Mouse (Mus musculus) urinary bladder, postnatal 4 days (tissue): ENCODE results near the gene Ubtd1.
A peak's percentile ranks its signal among the peaks of the same experiment; 100 is the strongest.

Source experiments
- DNase-seq, 2 experiments: peaks; one replicate each; pipeline ENCODE4 v3.0.0; 2021 to 2022; ENCODE audit warnings: low spot score in 2 of 2

The Ubtd1 gene

DNA sequence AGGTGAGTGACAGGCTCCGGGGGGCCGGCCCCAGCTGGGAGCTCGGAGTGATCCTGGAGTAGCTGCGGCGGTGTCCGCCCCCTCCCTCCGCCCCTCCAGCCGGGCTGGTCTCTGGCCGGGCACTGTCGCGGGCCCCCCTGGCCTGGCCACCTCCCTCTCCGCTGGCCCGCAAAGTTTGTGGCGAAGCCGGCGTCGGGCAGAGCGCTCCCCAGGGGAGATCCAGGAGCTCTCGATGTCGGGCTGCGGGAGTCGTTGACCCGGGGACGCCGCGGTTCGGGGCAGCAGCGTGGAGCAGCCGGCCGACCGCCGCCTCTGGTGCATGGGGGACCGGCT is at the start of gene Ubtd1:
Gene Ubtd1, plus strand, starts transcription at position 169 of the 333 bp plus-strand sequence.
- DNase-seq = no peak

DNA sequence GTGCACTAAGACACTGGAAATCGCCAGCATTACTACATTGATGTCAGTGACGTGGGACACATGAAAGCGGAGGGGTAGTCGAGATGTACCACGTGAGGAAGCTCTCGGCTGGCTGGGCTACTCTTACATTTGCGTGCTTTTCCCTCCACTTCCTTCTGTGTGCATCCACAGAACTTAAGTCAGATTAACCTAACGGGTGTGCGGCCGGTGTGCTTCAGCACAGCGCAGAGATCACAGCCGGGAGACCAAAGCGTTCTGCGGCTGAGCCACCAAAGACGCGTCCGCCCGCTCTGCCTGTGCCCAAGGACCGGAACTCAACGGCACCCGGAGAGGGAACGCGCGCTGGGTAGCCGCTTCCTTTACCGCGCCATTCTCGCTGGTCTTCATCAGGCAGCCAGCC is 48.9 kb upstream of the Ubtd1 start:
- no peak for DNase-seq

DNA sequence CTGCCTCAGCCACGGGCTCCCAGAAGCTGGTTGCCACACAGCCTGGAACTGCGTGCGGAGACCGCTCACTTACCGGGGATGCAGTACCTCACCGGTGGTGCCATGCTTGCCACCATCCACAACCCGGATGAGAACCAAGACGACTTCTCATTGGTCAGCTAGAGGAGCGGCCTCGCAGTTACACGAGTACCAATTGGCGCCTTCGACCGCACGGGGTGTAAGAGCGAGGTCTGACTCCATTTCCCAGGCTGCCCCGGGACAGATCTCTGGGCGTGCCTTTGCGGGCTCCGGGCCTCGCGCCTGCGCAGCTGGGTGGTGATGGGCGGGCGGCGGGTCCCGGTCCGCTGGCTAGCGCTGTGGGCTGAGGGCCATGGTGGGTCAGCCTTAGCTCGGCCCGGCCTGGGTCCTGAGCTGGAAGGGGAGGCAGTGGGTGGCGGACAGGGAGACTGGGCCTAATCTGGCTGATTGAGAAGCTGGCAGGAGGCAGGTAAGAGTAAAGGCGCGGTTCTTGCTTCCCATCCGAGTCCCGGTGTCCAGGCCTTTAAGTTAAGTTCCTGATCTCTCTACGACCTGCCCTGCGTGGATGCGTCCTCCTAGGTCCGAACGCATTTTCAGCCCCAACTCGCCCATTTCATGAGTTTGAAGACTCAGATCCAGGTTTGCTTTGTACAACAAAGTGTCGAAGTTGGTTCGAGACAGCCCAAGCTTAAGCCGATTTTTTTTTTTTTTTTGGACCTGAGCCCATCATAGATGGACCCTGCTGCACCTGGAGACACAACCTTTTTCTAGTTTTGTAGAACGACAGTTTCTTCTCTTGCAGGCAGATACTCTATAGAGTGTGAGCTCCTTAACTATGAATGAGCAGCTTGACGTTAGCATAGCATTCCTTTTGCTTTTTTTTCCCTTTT is 48.1 kb upstream of the Ubtd1 start, which contains the start of the genes Exosc1 and Zdhhc16:
Gene Exosc1, minus strand, starts transcription at position 245 of the 908 bp plus-strand sequence.
Gene Zdhhc16, plus strand, starts transcription at position 302 of the 908 bp plus-strand sequence.
- DNase-seq = peak; percentile 97

DNA sequence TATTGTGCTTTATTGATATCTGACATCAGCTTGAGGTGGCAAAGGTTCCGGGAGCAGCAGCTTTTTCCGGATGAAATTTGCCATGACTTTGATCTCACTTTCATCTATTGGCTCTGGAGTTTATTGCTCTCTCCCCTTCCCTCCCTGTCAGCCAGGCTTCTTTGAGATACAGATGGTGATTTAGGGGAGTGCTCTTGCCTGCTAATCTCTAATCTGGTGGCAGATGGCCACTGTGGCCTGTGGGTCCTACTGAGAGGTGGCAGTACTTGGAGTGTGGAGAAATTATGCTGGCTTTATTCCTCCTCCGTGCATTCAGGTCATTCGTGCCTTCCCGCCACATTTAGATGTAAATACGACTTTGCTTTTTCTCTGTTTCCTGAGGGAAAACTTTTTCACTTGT is 47.4 kb upstream of the Ubtd1 start:
- DNase-seq = no peak

DNA sequence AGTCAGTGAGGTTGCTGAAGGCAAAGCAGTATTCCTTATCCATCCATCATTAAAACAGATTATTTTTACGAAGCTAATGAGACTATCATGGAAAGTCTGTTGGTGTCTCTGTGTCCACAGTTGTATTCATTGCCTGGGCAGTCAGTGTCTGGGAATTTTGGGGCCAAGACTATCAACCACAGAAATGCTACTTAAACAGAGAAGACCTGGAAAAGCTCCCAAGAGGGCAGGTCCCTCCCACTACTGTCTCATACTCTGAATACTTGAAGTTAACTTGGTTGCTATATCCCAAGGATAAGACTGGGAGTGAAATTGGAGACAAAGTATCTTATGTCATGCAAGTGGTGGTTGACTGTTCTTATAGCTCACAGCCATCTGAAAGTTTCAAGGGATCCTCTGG is 45.6 kb upstream of the Ubtd1 start:
- DNase-seq = no peak

DNA sequence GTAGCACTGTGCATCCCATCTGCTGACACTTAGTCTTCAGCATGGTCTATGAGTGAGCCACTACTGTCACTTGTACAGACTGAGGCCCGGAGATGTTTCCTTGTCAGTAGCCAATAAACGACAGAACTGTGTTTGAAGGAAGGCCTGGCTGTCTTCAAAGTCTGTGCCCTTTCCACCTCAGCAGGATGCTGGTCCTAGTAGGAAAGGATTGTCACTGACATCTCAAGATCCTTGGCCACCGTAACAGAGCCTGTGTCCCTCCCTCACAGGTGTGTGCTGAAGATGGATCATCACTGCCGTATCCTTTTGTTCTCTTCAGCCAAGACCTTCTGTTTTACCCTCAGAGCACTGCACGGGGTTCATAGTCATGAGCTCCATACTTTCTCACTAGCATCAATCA is 43.0 kb upstream of the Ubtd1 start:
- DNase-seq = no peak

DNA sequence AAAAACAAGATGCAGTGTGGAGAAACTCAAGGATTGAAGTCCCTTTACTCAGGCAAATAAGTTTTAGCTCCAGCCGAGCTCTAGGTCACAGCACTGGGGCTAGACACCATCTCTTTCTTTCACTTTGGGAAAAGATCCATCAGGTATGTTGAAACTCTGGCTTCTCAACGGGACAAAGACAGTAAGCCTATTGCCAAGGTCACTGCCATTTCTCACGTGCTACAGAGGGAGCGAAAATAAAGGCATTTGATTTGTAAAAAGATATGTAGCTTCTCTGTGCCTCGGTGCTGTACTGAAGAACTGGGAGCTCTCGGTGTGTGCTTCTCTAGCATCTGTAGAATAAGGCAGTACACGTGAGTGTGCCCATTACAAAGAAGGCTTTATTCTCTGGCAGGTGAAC is 37.7 kb upstream of the Ubtd1 start:
- no peak for DNase-seq

DNA sequence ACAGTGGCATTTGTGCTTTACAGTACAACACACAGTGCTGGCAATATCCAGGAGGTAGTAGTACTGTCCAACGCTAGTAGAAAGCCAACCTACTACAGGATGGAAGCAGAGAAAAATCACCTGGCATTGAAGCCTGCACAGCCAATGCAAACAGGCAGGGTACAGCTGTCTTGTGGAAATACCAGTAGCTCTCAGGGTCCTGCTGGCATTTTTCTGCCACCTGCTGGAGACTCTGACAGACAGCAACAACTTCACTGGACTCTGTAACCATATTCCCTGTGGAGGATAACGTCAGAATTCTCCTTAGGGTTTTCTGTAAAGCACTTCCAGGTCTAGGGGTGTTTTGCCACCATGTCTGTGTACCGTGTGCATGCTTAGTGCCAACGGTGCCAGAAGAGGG is 29.3 kb upstream of the Ubtd1 start:
- DNase-seq = no peak

DNA sequence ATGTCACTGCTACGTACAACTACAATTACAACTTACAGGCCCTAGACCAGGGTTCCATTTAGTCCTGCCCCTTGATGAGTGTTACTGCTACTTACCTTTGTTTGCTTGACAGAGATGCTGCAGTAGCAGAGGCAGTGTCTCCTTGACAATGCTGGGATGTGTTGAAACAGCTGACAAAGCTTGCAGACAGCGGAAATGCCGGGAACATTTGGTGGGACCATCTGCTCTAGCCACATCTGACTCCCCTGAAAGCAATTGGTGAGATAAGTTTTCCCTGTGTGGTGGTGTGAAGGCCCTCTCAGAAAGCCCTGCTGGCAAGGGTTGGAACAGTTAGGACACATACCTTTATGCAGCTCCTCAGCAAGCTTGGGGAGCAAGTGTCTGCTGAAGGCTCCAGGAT is 28.0 kb upstream of the Ubtd1 start:
- DNase-seq = no peak

DNA sequence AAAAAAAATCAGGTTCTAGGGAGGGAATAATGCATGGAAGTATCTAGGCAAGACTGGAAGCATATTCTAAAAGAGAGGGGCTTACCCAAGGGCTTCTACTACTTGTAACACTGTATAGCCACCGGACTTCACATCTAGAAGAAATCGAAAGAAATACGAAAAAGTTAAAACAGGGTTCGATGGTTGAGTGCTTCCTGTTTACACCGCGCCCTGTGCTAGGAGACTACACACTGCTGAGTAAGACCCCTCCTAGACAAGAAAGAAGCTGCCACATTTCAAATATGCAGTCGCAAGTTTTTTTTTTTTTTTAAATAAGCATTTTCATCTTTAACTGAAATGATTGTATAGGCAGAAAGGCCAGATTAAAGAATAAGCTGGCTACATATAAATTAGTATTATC is 11.9 kb upstream of the Ubtd1 start:
- DNase-seq = no peak

DNA sequence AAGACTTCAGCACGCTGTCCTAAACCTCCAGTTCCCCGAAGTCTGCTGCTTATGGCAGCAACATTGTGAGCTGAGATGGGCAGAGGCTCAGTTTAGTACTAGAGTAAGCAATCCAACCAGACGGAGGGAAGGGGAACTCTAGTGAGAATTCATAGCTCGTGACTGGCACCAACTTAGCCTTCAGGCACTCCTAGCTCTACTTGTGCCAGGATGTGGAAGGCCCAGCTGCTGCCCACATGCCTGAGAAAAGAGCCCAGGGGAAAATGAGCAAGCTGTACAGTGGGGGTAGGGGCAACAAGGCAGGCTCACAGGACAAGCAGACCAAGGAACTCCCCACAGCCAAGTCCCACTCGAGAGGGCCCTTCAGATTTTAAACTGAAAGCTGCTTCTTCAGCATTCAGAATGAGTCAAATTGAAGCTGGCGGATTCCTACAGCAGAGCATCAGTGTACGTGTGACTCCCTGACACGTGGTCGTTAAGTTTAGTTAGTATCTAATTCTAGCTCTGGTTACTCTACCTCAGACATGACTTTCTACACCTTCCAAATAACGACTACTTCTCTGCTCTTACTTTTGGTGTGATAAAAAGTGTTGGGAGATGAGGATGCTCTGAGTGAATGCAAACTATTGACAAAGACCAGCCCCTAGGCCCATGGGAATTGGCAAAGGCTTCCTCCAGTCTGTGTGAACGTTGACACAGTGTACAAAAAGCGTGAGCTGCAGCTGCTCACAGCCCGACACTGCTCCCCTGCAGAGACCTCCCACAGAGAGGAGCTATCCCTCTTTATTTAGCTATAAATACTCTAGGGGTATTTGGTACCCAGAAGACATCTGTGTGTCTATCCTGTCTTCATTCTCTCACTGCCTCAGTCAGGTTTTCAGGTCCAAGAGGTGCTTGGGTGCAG is 7.4 kb upstream of the Ubtd1 start:
- DNase-seq = no peak

DNA sequence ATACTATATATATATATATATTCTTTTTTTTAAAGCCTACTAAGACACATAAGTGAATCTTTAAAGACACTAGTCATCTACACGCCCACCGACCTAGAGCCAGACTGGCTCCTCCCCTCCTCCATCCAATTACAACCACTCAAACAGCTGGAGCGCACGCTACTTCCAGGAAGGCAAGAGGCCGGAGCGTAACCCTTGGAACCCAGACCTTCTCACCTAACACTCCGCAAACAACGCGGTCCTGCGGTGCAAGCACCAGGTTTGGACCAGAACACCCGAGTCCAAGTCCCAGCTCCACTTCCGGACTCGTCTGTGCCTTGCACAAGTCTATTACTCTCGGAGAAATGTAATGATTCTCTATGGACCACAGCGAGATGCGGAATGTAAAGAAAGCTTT is 1.1 kb upstream of the Ubtd1 start:
- peak in 1 of 2 experiments; percentile 31 for DNase-seq

DNA sequence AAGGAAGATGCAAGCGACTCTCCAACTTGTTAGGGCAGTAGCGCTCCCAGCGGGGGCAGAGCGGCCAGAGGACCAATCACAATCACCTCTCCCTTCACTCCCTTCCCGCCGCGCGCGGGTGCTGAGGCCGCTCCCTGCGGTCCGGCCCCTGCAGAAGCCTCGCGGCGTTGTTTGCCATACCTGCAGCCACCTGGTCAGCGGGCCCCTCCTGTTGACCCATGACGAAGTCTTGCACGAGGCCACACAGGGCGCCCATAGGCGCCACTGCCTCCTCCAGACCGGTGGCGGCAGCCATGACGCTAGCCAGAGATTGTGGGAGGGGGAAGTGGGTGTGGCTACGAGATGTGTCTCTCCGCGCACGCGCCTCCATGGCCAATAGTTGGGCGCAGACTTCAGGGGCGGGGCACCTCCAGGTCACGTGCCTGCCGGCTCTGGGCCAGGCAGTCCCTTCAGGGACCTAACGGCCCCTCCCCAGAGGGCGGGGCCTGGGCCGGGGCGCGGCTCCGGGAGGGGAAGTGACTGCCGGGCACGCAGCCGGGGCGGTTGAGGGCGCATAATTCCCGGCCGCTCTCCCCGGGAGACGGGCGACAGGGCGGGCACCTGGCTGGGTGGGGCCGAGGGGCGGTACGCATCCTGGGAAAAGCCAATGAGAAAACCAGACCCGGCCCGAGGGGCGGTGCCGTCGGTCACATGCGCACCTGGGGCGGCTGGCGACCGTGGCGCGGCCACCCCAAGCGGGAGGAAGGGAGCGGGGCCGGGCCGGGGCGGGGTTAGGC is 556 bp upstream of the Ubtd1 start, which contains the start of gene Mms19:
Gene Mms19, minus strand, starts transcription at position 339 of the 776 bp plus-strand sequence.
- DNase-seq = peak; percentile 99

DNA sequence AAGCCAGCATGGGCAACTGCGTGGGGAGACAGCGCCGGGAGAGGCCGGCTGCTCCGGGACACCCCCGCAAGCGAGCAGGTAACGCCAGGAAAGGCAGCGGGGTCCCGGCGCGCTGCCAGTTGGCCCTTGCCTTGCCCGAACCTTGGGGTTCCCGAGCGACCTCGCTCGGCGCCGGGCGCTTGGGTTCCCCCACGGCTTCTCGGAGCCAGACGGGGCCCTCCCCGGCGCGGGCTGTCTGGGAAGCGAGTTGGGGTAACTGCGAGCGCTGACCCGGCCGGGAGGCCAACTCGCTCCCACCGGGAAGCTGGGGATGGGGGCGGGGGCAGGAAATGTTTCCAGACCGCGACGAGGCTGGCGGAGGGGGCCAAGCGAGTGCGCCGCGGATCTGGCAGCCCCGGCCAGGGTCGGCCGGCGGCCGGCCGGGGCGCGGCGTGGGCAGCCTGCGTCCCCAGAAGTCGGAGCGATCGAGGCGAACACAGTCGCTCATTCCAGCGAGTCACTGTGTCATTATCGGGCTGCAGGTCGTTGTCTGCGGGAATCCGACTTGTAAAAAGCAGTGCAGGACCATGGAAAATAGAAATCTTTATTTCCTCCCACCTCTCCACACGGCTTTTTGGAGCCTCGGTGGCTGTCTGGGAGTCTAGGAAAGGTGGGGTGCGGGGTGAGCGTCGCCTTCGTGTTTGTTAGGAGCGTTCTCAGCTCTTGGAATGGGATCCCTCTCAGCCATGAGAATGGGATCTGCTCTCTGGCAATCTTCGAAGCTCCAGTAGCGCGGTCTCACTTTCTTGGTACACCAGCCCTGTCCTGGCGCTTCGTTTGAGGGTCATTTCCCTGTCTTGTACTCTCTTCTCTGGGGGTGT is 598 bp downstream of the Ubtd1 start:
- peak; percentile 52 to 68 for DNase-seq

DNA sequence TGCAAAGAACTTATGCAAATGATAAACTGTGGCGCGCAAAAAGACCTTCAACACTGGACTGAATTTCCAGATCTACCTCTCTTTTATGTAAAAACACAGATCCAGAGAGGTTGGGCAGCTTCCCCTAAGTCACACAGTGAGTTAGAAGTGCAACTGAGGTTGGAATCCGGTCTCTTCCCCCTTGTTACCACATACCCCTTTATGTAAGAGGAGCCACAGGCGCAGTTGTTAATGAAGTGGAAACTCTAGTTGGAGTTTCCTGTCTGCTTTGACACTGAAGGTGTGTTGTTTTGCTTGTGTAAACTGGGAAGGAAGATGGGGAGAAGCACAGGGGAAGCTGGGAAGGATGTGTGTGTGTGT is 1.2 kb downstream of the Ubtd1 start:
- DNase-seq = no peak

DNA sequence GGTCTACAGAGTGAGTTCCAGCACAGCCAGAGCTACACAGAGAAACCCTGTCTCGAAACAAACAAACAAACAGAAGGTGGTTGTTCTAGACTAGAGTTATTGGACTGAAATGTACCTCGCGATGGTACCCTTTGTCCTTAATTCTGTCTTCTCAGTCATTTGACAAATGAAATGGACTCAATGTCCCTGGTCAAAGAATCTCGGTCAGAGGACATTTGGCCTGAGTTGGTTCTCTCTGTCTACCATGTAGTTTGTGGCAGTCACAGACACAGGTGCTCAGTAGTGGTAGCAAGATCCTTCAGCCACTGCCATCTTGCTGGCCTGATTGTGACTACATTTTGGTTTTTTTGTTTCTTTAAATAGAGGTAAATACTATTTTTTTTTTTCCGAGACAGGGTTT is 4.4 kb downstream of the Ubtd1 start:
- no peak for DNase-seq

DNA sequence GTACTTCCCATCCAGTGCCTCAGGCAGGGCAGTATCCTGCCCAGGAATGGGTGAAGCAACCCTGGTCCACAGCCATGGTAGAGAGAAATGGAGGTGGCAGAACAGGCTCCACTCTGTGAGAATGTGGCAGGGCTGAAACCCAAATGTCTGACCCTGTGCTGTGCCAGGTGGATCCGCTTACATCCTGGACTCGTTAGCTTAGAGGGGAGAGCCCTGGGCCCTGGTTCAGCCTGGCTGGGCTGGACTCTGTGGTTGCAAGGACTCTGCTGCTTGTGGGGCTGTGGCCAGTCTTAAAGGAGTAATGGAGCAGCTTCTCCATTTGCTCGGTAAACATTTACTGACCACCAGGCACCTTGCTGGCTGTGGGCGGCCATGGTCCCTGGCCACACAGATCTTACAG is 5.6 kb downstream of the Ubtd1 start:
- DNase-seq = no peak

DNA sequence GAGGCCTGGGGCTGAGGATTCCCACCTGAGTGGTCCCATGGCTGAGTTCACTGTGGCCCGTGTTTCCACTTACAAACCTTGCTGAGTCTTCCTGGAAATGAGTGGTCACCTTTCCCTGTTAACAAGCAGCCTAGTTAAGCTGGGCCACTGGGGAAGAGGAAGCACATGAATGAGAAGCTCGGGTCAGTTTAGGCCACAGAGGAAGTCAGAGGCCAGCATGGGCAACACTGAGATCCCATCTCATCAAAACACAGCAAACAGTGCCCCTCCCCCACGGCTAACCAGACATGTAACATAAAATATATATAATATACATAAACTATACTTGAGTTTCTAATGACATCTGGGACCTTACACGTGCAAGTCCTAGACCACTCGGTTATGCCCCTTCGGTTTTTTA is 8.2 kb downstream of the Ubtd1 start:
- no peak for DNase-seq

DNA sequence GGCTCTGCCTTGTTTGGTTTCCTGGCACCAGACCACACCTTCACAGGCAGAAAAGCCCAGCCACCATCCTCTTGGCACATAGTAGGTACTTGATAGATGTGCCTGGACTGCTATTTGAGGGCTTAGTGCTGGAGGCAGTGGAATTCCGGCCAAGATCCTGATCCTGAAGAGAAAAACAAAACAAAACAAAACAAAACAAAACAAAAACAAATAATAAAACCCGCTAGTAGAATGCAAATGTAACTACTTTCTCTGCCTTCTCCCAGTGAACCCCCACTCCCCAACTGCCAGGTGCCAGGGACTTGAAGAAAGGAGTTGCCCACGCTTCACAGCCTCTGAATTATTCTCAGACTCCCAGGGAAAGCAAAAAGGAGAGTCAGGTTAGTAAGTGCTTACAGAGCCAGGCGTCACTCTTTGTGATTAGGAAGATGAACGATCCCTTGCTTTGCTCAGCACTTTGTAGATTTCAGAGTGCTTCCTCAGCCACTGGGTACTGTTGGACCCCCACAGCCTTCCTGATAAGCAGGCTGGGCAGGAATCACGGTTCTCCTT is 10.4 kb downstream of the Ubtd1 start:
- no peak for DNase-seq

DNA sequence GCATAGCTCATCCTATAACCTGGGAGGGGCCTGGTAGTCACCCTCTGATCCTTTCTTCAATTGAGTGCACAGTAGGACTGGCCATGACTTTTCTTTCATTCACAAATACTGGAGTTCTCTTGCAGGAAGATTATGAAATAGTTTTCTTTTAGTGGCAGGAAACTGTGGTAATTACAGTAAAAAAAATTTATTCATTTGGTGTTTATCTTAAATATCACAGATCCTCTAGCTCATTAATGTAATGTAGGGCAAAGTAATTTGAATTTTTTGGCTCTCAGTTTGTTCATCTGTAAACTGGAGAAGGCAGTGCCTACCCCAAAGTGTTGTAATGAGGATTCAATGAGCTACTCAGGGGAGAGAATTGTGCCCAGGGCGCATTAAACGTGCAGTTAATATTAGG is 11.4 kb downstream of the Ubtd1 start:
- DNase-seq = no peak

DNA sequence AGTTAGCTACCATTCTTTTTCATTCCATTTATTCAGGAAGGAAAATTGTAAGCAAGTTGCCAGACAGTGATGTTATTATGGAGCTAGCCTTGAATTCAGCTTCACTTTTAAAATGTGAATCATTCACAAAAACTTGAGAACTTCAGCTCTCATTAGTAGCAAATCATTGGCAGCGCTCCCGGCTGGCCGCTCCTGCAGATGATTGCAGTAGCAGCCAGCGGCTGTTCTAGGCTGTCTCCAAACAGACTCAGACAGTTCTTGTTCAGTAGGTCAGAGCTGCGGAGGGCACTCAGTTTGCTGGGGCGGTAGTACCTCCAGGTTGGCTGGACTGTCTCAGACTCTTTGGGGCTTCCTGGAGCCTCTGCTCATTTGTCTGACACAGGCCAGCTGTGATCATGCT is 11.9 kb downstream of the Ubtd1 start:
- DNase-seq = peak; percentile 81 to 86
